Mouse (Mus musculus): ENCODE results near the gene Slc35e2.

The Slc35e2 gene

DNA sequence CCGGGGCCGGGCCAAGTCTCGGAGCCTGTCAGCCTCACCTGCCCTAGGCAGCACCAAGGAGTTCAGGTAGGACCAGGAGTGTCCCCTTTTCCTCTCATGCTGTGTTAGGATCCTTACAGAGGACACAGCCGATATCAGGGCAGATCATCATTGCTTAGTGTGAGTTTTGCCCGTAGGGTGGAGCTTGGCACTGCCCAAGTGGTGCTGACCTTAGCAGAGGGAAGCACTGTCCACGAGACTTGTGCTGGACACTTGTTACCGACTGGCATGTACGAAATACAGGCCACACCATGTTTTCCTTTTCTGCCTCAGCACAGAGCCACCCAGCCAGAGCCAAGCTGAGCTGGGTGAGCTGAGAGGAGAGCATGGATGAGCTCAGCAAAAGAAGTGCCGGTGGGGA, 24.1 kb upstream of the Slc35e2 start:
- no peak for DNase-seq (ENCODE audit: low spot score)

DNA sequence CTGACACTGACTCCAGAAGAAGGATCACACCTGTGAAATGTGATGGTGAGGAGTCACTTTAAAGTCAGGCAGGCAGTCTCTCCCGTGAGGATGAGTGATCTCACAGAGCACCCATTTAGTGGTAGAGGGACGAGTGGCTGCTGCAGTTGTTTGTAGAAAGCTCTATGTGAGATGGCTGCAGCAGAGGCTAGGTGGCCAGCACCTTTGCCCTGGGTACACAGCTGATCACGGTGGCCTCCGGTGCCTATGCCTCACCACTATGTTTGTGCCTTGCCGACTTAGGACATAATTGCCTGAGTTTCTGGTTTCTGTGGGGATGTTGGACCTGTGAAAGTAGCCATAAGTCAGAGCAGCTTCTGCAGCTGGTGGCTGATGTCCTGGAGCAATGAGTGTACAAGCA, 23.5 kb upstream of the Slc35e2 start:
- DNase-seq (ENCODE audit: low spot score), result no peak

- DNase-seq (ENCODE audit: low spot score), result no peak
These were observed 22.7 kb upstream of the Slc35e2 start for GRCm38 (mm10) chr4:155578336-155579125.

DNA sequence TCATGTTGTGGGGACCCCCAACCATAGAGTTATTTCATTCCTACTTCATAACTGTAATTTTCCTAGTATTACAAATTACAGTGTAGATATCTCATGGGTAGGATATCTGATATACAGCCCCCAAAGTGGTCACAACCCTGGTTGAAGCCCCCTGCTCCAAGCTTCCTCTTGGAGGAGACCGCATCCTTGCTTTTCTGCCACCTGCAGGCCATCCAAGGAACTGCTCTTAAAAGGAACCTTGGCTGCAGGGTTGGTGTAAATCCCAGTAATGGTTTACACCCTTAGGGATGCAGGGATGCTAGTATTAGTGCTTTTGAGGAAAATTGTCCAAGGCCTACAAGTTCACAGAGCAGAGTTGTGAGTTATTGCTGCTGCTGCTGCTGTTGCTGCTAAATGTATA, 20.8 kb upstream of the Slc35e2 start:
- no peak for DNase-seq (ENCODE audit: low spot score)

GRCm38 (mm10) chr4:155582279-155582905, 18.8 kb upstream of the Slc35e2 start:
- DNase-seq (ENCODE audit: low spot score), result no peak

- no peak for DNase-seq (ENCODE audit: low spot score)
These were observed 11.9 kb upstream of the Slc35e2 start for GRCm38 (mm10) chr4:155589356-155589755.

- DNase-seq (ENCODE audit: low spot score), result no peak
These were observed 10.1 kb upstream of the Slc35e2 start for GRCm38 (mm10) chr4:155591012-155591719.

GRCm38 (mm10) chr4:155593780-155594179, 7.4 kb upstream of the Slc35e2 start:
- no peak for DNase-seq (ENCODE audit: low spot score)

DNA sequence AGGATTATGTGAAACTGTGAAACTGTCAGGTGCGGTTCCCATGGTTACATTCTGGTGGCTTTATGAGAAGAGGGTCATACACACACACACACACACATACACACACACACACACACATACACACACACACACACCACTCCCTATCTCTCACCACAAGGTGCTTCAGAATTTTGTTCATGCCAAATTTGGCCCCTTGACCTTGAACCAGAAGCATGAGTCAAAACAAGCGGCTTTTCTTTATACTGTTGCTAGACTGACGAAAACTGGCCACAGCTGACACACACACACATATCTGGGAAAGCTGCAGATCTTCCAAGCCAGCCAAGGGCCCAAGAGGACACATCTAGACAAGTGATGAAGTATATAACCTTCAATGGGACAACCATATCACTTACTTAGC, 5.4 kb upstream of the Slc35e2 start:
- DNase-seq (ENCODE audit: low spot score), result no peak

DNA sequence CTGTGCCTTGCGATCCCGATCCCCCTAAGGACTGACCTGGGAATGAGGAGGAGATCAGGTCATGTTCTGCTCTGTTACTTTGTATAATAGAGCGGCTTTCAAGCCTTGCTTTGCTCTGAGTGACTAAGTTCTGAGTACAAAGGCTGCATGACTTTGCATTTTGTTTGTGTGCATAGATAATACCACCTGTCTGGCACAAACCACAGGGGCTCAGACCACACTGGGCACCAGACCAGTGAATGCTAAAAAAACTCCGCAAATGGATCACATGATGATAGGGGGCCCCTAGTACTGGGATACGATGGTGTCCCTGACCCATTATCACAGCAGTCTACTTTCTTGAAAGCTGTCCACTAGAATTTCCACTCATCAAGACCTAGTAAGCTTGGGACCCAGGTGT, 4.6 kb upstream of the Slc35e2 start:
- no peak for DNase-seq (ENCODE audit: low spot score)

GRCm38 (mm10) chr4:155598536-155598935, 2.7 kb upstream of the Slc35e2 start:
- DNase-seq (ENCODE audit: low spot score), result peak; percentile 40

DNA sequence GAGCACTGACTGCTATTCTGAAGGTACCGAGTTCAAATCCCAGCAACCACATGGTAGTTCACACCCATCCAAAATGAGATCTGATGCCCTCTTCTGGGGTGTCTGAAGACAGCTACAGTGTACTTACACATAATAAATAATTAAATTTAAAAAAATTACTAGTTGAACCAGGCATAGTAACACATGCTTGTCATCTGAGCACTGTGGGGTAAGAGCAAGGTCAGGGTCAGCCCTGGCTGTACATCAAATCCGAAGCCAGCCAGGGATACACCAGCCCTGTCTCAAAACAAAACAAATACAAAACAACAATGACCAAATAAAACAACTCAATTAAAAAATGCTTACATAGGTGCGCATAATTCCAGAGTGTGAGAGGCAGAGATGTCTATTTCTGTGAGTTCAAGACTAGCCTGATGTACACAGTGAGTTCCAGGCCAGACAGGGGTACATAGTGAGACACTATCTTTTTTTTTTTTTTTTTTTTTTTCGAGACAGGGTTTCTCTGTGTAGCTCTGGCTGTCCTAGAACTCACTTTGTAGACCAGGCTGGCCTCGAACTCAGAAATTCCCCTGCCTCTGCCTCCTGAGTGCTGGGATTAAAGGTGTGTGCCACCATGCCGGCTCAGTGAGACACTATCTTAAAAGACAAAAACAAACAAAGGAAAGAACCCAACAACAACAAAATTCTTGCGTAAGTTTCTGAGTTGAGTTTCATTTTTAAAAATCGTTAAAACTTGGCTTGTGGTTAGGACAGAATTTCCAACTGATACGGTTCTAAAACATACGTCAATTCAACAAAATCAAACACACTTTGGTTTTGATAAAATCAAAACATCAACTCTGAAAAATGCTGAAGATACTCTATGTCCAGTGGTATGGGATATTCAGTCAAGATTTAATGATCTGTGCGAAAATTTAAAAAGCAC, 1.1 kb upstream of the Slc35e2 start:
- DNase-seq (ENCODE audit: low spot score), result no peak

DNA sequence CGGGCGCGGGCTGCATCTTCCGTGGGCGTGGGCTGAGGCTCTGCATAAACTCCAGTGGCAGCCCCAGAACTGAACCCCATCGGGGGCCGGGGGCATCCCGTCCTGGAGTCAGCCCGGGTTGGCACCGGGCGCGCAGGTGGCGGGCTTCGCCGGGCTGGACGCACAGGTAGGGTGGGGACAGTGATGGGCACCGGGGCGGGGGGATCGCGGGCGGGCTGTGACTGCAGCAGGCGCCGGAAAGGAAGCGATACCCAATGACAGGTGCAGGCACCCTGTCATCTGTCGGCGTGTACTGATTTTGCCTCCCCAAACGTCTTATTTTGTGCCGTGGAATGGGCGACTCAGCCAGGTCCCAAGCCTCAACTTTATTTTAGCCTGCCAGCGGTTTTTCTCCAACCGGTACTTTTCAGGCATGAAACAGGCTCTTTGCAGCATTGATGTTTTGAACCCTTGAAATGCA, 811 bp downstream of the Slc35e2 start:
- DNase-seq (ENCODE audit: low spot score), result no peak

GRCm38 (mm10) chr4:155602753-155603152, 1.5 kb downstream of the Slc35e2 start:
- DNase-seq (ENCODE audit: low spot score), result no peak

GRCm38 (mm10) chr4:155603801-155604200, 2.6 kb downstream of the Slc35e2 start:
- DNase-seq (ENCODE audit: low spot score), result no peak

- no peak for DNase-seq (ENCODE audit: low spot score)
These were observed 3.9 kb downstream of the Slc35e2 start for GRCm38 (mm10) chr4:155605132-155605531.

GRCm38 (mm10) chr4:155606825-155607224, 5.6 kb downstream of the Slc35e2 start:
- no peak for DNase-seq (ENCODE audit: low spot score)

GRCm38 (mm10) chr4:155611860-155612259, 10.6 kb downstream of the Slc35e2 start:
- DNase-seq (ENCODE audit: low spot score), result no peak

- DNase-seq (ENCODE audit: low spot score), result no peak
These were observed 12.0 kb downstream of the Slc35e2 start for GRCm38 (mm10) chr4:155613264-155613663.

DNA sequence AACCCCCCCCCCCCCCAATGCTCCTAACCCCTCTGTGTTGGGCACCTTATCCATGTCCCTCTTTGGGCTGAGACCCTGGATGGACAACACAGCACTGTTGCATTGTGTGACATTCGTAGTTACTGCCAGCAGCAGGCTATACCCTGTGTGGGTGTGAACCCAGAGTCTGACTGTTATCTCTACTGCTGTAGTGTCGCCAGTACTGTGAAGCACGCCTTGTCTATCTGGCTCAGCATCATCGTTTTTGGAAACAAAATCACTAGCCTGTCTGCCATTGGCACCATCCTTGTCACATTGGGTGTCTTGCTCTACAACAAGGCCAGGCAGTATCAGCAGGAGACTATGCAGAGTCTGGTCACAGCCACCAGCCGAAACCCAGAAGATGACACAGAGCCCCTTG, 17.1 kb downstream of the Slc35e2 start:
- DNase-seq (ENCODE audit: low spot score), result no peak

DNA sequence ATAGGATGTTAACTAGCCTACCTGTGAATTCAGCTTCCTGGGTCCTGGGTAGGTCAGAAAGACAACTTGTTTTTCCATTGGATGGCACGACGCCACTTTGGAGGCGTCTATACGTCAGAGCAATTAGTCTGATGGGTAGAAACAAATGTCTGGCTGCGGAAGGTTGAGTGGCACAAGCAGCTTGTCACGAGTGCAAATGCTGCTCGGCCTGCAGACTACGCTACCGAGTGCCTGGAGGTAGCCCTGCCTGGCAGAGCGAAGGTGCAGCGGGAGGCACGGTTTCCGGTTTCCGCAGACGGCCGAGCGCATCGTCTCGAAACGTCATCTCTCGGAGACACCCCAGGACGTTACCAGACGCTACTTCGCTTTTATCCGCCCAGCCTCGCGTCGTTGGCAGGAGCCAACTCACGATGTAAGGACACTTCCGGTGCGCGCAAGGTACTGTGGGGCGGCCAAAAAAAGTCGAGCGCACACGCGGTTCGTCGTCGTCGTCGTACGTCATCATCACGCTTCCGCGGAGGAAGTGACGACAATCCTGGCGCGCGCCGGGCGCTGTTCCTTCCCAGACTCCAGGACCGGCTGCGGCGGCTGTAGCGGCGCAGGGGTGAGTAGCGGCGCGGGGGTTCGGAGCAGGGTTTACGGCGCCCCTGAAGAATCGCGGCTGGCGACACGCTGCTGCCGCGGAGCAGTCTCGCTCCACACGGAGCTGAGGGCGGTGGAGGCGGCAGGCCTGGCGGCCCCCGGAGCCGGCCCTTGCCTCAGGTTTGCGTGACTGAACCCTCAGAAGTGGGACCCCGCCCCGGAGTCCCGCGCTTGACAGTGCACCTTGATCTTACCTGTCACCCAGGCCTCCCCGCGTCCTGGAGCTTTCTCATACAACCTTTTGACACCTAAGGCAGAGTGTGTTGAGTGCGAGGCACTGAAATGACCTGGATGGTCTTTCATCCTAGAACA, 23.4 kb downstream of the Slc35e2 start, which contains the start of gene Cdk11b:
Gene Cdk11b (plus strand): TSS at position 517 of the 954 bp plus-strand sequence.
- peak; percentile 96 for DNase-seq (ENCODE audit: low spot score)

All from yolk sac, embryonic 10.5 days (tissue).